ENCODE assay signal across 8 mouse cellular contexts in the genomic region with DNA sequence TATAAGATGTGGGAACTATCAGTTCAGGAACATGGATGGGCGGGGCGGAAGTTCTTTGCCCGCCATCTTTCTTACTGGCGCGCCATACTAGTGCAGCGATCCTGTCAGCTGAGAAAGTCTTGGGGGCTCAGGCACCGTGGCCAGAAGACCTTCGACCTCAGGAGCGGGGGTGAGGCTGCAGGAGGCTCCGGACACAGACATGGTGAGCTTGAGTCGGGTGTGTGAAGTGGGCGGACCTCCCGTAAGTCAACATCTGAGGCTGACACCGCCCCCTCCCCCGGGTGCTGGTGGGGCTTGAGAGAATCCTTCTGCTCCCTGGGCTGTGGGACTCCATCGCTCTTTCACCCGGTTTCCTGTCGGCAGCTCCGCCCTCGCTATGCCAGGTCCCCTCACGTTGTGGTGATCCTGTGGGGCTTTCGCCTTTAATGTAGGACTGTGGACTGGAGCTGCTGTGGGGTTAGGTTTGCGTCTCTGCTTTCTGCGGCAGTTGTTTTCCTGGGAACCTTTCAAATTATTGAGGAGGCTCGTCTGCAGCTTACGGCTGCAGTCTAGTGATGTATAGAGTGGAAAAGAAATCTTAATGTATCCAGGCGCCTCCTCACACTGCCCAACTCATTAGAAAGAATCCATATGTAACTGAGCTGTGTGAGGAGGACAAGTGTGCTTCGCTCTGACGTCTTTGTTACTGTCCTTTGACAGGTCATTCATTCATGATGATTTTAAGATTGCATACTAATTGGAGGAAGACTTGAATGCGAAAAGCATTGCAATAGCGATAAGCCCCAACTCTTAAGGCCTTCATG. TPM values are rescaled to one million over a fixed set of nuclear protein-coding genes. Genes with fewer than 3 reads are reported as not detected.
A peak's percentile ranks its signal among the peaks of the same experiment; 100 is the strongest.
DNase-seq lines count a peak whose midpoint lies in the region; ATAC-seq and TF ChIP-seq lines count a peak whose summit lies in the region.

No protein-coding gene starts in this region.

- no peak for TF ChIP-seq EP300 in lung, postnatal 0 days (IDR thresholded peaks at IDR 0.05)

- no peaks in the 10 kb centered on the region for H3K9me3 ChIP-seq in hindbrain, embryonic 12.5 days (replicated peaks)
- no peaks in the 10 kb centered on the region for H3K9me3 ChIP-seq in lung, postnatal 0 days (ENCODE audit: low read length)

- peak; percentile 93 for DNase-seq in R1 (ENCODE audit: low read depth, low spot score)
- peak; percentile 86 to 89 for DNase-seq in cerebellum, postnatal 14 days
- DNase-seq in frontal cortex, postnatal 14 days (ENCODE audit: low spot score in 2 of 2) = peak; percentile 70 to 75
- peak; percentile 77 to 82 for DNase-seq in layer of hippocampus, postnatal 10 days (ENCODE audit: low spot score in 2 of 2)
- DNase-seq in lung, postnatal 0 days (ENCODE audit: low spot score) = peak; percentile 89
- peak; percentile 61 for DNase-seq in ovary, postnatal 14 days (ENCODE audit: low spot score)
- peak; percentile 43 to 56 for DNase-seq in thymus, postnatal 10 days (ENCODE audit: low spot score in 2 of 2)

- H3K4me2 ChIP-seq in hindbrain, embryonic 12.5 days (replicated peaks) = peak overlapping the region; percentile 63
- peak overlapping the region; percentile 72 for H3K4me2 ChIP-seq in lung, postnatal 0 days (replicated peaks; ENCODE audit: low read depth, low read length)

- H3K4me1 ChIP-seq in hindbrain, embryonic 12.5 days = peaks cover 18% of the 10 kb centered on the region
- peaks cover 7% of the 10 kb centered on the region; the same call in 1 of the 2 replicates for H3K4me1 ChIP-seq in lung, postnatal 0 days (ENCODE audit: insufficient read depth, low read depth, low read length)

- peak overlapping the region; percentile 62 for H3K4me3 ChIP-seq in hindbrain, embryonic 12.5 days
- peak overlapping the region; percentile 70 for H3K4me3 ChIP-seq in lung, postnatal 0 days (ENCODE audit: low read depth, low read length)

- WGBS in hindbrain, embryonic 12.5 days = 2% methylated on average over 31 of the region's 31 CpGs
- 2% methylated on average over 31 of the region's 31 CpGs for WGBS in lung, postnatal 0 days

- H3K9ac ChIP-seq in hindbrain, embryonic 12.5 days = peak overlapping the region; percentile 76
- peak overlapping the region; percentile 69 for H3K9ac ChIP-seq in lung, postnatal 0 days (replicated peaks; ENCODE audit: low read depth)

- H3K27ac ChIP-seq in hindbrain, embryonic 12.5 days = peak overlapping the region; percentile 88
- H3K27ac ChIP-seq in lung, postnatal 0 days (ENCODE audit: low read length) = peak overlapping the region; percentile 94

- no peaks in the 10 kb centered on the region for H3K27me3 ChIP-seq in hindbrain, embryonic 12.5 days
- H3K27me3 ChIP-seq in lung, postnatal 0 days (replicated peaks; ENCODE audit: insufficient read depth, low read length) = no peaks in the 10 kb centered on the region

- no peaks in the 10 kb centered on the region for H3K36me3 ChIP-seq in hindbrain, embryonic 12.5 days
- no peaks in the 10 kb centered on the region for H3K36me3 ChIP-seq in lung, postnatal 0 days (ENCODE audit: insufficient read depth, low read length)

- no peak for TF ChIP-seq CTCF in lung, postnatal 0 days (IDR thresholded peaks at IDR 0.05)

- peak; percentile 73 for ATAC-seq in hindbrain, embryonic 12.5 days (ENCODE audit: low FRiP score)
- ATAC-seq in lung, postnatal 0 days = peak; percentile 60

RNA-seq across cellular contexts. Expression of a gene that starts 3.5 kb away (rescaled TPM):
- polyA plus RNA-seq in hindbrain, embryonic 12.5 days (2016; fragmentation: Nextera tagmentation; extraction: Ambion mirVana) = 15.6 and 18.2 TPM in 2 replicates
- total RNA-seq in layer of hippocampus, postnatal 10 days (2021) = 10 to 100 TPM; 20.6 to 21.5 TPM
- polyA plus RNA-seq in lung, postnatal 0 days (2015; fragmentation: Nextera tagmentation; extraction: Ambion mirVana) = 6.8 and 7.6 TPM in 2 replicates

RNA-seq across cellular contexts. Expression of a gene that starts 24.7 kb away (rescaled TPM):
- not detected in 2 replicates for polyA plus RNA-seq in hindbrain, embryonic 12.5 days (2016; fragmentation: Nextera tagmentation; extraction: Ambion mirVana)
- total RNA-seq in layer of hippocampus, postnatal 10 days (2021) = not detected
- not detected in 2 replicates for polyA plus RNA-seq in lung, postnatal 0 days (2015; fragmentation: Nextera tagmentation; extraction: Ambion mirVana)

RNA-seq across cellular contexts. Expression of a gene that starts 46.9 kb away (rescaled TPM):
- 0.18 TPM in 1 of 2 replicates, not detected in the other for polyA plus RNA-seq in hindbrain, embryonic 12.5 days (2016; fragmentation: Nextera tagmentation; extraction: Ambion mirVana)
- total RNA-seq in layer of hippocampus, postnatal 10 days (2021) = 1 to 10 TPM; 1.0 to 1.2 TPM
- not detected in 2 replicates for polyA plus RNA-seq in lung, postnatal 0 days (2015; fragmentation: Nextera tagmentation; extraction: Ambion mirVana)

RNA-seq across cellular contexts. Expression of a gene that starts 59.4 kb away (rescaled TPM):
- 22.6 and 25.4 TPM in 2 replicates for polyA plus RNA-seq in hindbrain, embryonic 12.5 days (2016; fragmentation: Nextera tagmentation; extraction: Ambion mirVana)
- total RNA-seq in layer of hippocampus, postnatal 10 days (2021) = 10 to 100 TPM; 17.9 to 22.3 TPM
- polyA plus RNA-seq in lung, postnatal 0 days (2015; fragmentation: Nextera tagmentation; extraction: Ambion mirVana) = 6.9 and 7.6 TPM in 2 replicates

Comparison
In these comparisons a context has a peak if more than half of its experiments do, and no peak if none do; other contexts are left out.
1. Peak in every context shown above with its lines: DNase-seq, ATAC-seq, H3K4me3 ChIP-seq and H3K27ac ChIP-seq.